Mouse (Mus musculus) intestine, embryonic 15.5 days (tissue): ENCODE results near the gene Ttll2. TPM values are rescaled to one million over a fixed set of nuclear protein-coding genes. Genes with fewer than 3 reads are reported as not detected.
"Not testable (repeated sequence)": the region's sequence is repeated elsewhere in the genome, so short reads cannot be mapped to it uniquely, and the experiment has no call there.

ENCODE experiments used
- ATAC-seq: fragments of 200-750 bp; cut with Nextera tagmentation; 2 replicates; pipeline ENCODE4 v1.8.0; 2017; ENCODE audit warnings: moderate TSS enrichment, moderate library complexity
- H3K27ac ChIP-seq: fragments of 300-500 bp; sonication (generic); 2 replicates; pipeline ENCODE4 v1.5.1; 2015; ENCODE audit warnings: mild to moderate bottlenecking, inconsistent platforms
- H3K27me3 ChIP-seq: fragments of 300-500 bp; sonication (generic); replicated peaks from 2 replicates; pipeline ENCODE4 v1.6.1; 2015; ENCODE audit warnings: inconsistent platforms
- H3K36me3 ChIP-seq: fragments of 300-500 bp; sonication (generic); 2 replicates; pipeline ENCODE4 v1.6.1; 2015; ENCODE audit warnings: inconsistent platforms
- H3K4me1 ChIP-seq: fragments of 300-500 bp; sonication (generic); replicated peaks from 2 replicates; pipeline ENCODE4 v1.6.1; 2015; ENCODE audit warnings: inconsistent platforms
- H3K4me2 ChIP-seq: fragments of 300-500 bp; sonication (generic); replicated peaks from 2 replicates; pipeline ENCODE4 v1.6.1; 2015; ENCODE audit warnings: mild to moderate bottlenecking, inconsistent platforms
- H3K4me3 ChIP-seq: fragments of 300-500 bp; sonication (generic); replicated peaks from 2 replicates; pipeline ENCODE4 v1.5.1; 2015; ENCODE audit warnings: inconsistent platforms
- H3K9ac ChIP-seq: fragments of 300-500 bp; sonication (generic); 2 replicates; pipeline ENCODE4 v1.6.1; 2015; ENCODE audit warnings: inconsistent platforms
- H3K9me3 ChIP-seq: fragments of 300-500 bp; sonication (generic); 2 replicates; pipeline ENCODE4 v1.6.1; 2016; ENCODE audit warnings: inconsistent platforms
- WGBS: fragments of 180-500 bp; shearing (Covaris S2); methylation state at CpG from one replicate; pipeline ENCODE4 v1.1.7; 2015; 5-methylcytosine and 5-hydroxymethylcytosine counted together
- polyA plus RNA-seq: library from polyadenylated mRNA; unstranded; fragments of >200 nt; fragmentation: Nextera tagmentation; extraction: Ambion mirVana; gene quantifications from 2 replicates; pipeline ENCODE4 v1.2.1, GENCODE M21; 2015

The Ttll2 gene
- not detected in 2 replicates for polyA plus RNA-seq

DNA sequence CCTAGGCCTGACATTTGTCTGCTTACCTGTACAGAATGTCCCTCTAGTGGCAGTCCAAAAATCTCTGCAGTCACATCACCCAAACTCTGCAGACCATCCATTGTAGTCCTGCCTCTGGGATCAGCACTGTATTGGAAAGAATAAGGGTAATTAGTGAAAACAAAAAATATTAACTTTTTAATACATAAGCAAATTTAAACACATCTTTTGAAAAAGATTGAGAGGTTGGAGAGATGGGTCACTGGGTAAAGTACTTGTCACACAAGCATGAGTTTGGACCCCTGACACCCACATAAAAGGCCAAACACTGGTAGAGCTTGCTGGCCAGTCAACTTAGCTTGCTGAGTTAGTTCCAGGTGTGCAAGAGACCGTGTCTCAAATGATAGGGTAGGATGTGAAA lies at the start of gene Ttll2:
Gene Ttll2 (minus strand): TSS at position 101 of the 400 bp plus-strand sequence.
- not testable (repeated sequence) for ATAC-seq

DNA sequence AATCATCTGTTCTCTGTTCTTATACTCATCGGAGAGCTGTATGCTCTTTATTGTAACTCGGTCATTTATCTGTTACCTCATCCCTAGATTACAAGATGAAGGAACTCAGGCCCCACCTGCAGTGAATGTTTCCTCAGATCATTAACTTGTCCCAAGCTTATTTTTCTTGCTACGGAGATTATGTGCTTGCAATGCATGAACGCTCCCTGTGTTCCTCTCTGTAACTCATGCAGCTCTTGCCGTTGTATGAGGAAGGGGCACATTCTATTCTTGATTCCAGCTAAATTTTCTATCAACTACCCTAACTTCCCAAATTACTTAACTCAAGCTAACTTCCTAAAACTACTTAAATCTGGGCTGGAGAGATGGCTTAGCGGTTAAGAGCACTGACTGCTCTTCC lies 47.3 kb upstream of the Ttll2 start:
- WGBS, result 67% methylated on average over 6 of the region's 6 CpGs
- H3K4me2 ChIP-seq, H3K36me3 ChIP-seq, ATAC-seq, H3K9ac ChIP-seq, H3K4me3 ChIP-seq, H3K27me3 ChIP-seq, H3K27ac ChIP-seq, H3K9me3 ChIP-seq, H3K4me1 ChIP-seq: not testable (repeated sequence)

More for the DNA sequence above, at the start of gene Ttll2:
- H3K27me3 ChIP-seq, H3K4me2 ChIP-seq, H3K4me1 ChIP-seq, H3K36me3 ChIP-seq, H3K9me3 ChIP-seq, H3K4me3 ChIP-seq, H3K9ac ChIP-seq, H3K27ac ChIP-seq: not testable (repeated sequence)
- WGBS, result 89% methylated on average over 1 of the region's 1 CpGs

DNA sequence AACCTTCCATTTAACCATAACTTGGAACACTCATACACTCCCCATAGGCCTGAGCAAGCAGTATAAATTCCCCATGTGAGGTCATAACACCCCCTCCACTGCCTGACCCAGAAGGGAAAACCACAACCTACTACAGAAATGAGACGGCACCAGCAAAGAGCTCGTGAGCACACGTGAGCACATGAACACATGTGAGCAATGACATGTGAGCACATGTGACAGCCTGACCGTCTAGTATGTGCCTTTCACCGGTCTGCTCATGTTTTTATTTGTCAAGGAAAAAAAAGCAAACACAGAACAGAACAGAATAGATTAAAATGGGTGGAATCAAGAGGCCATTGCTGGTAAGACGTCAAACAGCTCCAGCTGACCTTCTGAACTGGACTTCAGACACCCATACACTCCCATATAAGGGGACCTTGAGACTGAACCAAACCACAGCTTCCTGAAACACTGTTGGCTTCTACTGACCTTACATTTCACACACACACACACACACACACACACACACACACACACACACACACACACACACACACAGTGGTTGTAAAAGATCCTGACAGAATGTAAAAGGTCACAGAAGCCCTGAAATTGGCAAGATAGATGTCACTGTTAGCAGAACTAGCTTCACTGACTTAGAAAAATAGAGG lies 45.8 kb upstream of the Ttll2 start:
- not testable (repeated sequence) for ATAC-seq, H3K9ac ChIP-seq, H3K27me3 ChIP-seq, H3K4me2 ChIP-seq, H3K4me1 ChIP-seq, H3K36me3 ChIP-seq, H3K4me3 ChIP-seq, H3K9me3 ChIP-seq, H3K27ac ChIP-seq
- WGBS, result 76% methylated on average over 6 of the region's 6 CpGs

DNA sequence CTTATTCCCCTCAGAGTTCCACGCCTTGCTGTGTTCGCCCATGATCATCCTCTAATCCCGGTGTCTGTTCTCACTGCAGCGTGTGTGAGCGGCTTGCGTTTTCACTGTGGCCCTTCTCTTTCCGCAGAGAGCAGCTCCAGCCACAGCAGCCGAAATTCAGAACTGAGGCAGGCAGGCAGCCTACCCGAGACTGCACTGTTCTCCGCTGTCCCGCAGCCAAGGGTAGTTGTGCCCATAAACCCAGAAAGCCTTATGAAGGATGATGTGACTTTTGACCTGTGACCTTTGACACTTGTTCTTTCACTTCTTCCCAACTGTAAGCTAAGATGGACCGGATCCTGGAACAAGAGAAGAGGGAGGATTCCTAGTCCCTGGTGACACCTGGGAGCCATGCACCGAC lies 44.6 kb upstream of the Ttll2 start:
- not testable (repeated sequence) for H3K9ac ChIP-seq, H3K4me1 ChIP-seq, H3K4me3 ChIP-seq, H3K27me3 ChIP-seq, H3K27ac ChIP-seq, H3K36me3 ChIP-seq, H3K4me2 ChIP-seq, ATAC-seq, H3K9me3 ChIP-seq
- 71% methylated on average over 12 of the region's 13 CpGs for WGBS

DNA sequence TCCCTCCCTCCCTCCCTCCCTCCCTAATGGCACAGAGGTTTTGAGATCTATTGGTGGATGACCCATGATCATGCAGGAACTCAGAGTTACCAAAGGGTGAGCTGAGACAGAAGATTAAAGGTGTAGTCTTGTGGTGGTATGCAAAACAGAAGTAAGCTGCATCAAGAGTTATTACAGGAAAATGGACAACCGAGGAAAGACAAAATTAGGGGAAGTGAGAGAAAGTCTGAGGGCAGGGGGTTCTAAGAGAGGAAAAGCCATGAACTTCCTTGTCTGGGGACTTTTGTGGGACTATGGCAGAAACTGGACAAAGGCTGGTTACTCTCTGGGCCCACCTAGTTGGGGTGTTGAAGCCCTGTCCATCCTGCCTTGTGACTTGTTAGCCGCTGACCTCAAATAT lies 43.8 kb upstream of the Ttll2 start:
- H3K4me2 ChIP-seq, H3K4me1 ChIP-seq, H3K9me3 ChIP-seq, H3K27me3 ChIP-seq, ATAC-seq, H3K36me3 ChIP-seq, H3K4me3 ChIP-seq, H3K9ac ChIP-seq, H3K27ac ChIP-seq: not testable (repeated sequence)
- WGBS, result no CpG with 5 or more reads among the region's 2 CpGs

DNA sequence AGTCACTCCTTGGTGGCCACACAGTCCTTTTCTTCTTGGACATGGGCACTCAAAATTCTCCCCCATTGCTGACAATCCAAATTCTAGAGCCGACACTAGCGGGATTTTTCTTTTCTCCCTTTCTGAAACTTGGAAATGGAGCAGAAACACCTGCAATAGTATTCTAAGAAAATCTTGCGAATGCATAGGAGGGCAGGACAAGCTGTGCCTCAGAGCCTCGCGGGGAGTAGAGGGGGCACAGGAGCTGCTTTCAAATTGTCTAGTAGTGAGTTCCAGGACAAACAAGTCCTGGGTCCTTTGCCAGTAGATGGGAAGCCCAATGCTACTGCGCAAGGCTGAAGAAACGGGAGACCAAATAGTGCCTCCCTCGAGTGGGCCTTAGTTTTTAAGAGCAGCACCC lies 43.2 kb upstream of the Ttll2 start:
- WGBS, result 95% methylated on average over 8 of the region's 8 CpGs

DNA sequence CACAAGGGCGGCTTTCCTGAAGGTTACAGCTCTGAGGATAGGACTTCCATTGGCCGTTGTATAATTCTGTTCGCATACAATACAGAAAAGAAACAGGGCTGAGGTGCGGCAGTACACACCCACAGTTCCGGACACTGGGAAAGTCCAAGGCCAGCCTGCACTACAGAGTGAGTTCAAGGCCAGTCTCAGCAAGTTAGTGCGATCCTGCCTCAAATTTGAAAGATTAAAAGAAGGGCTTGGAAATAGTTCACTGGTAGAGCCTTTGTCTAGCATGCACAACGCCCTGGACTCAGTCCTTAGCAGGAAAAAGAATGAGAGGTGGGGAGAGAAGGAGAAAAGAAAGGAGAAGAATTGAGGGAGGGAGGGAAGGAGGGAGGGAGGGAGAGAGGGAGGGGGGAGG lies 42.6 kb upstream of the Ttll2 start:
- H3K27me3 ChIP-seq, H3K4me1 ChIP-seq, H3K9ac ChIP-seq, H3K4me3 ChIP-seq, H3K4me2 ChIP-seq, H3K36me3 ChIP-seq, ATAC-seq, H3K9me3 ChIP-seq, H3K27ac ChIP-seq: not testable (repeated sequence)
- WGBS, result 79% methylated on average over 7 of the region's 7 CpGs

More for the DNA sequence above, 43.2 kb upstream of the Ttll2 start:
- H3K4me2 ChIP-seq, H3K9me3 ChIP-seq, ATAC-seq, H3K4me1 ChIP-seq, H3K9ac ChIP-seq, H3K27me3 ChIP-seq, H3K36me3 ChIP-seq, H3K27ac ChIP-seq, H3K4me3 ChIP-seq: not testable (repeated sequence)

DNA sequence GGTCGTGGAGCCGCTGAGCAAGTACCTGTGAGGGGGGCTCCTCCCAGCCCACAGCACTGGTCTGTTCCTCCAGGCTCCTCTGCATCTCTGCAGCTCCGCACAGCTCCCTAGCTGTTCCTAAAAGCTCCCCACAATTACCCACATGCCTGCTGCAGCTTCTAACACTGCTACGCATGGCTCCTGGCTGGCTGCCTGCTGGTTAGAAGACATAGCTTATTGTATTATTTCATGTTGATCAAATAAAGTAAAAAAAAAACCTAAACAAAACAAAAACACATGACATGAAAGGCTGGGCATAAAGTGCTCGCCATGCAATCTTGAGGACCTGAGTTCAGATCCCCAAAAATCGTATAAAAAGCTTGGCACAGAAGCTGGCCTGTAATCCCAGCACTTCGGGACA lies 37.4 kb upstream of the Ttll2 start:
- not testable (repeated sequence) for H3K4me3 ChIP-seq, H3K4me1 ChIP-seq, H3K9ac ChIP-seq, H3K4me2 ChIP-seq, H3K27me3 ChIP-seq, ATAC-seq, H3K9me3 ChIP-seq, H3K36me3 ChIP-seq, H3K27ac ChIP-seq
- WGBS, result 70% methylated on average over 7 of the region's 7 CpGs

DNA sequence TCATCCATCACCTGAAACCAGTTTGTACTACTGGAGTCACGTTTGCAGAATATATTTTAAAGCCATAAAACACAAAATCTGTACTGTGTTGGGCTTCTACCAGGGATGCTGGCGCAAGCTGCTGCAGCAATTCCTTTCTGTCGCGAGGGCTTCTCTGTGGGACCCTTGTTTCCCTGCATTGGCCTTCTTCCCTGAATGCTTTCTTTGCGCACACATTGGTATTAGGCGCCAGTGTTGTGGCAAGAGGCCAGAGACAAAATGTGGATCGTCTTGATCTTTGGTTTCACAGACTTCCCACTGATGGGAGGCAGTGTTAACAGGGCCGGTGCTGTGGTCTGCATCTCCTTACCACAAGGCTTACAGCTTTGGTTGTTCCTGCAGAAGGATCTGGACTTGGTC lies 36.5 kb upstream of the Ttll2 start:
- not testable (repeated sequence) for H3K4me3 ChIP-seq, H3K36me3 ChIP-seq, H3K27me3 ChIP-seq, H3K4me2 ChIP-seq, H3K4me1 ChIP-seq, H3K9ac ChIP-seq, H3K27ac ChIP-seq, H3K9me3 ChIP-seq, ATAC-seq
- WGBS, result 72% methylated on average over 8 of the region's 8 CpGs

DNA sequence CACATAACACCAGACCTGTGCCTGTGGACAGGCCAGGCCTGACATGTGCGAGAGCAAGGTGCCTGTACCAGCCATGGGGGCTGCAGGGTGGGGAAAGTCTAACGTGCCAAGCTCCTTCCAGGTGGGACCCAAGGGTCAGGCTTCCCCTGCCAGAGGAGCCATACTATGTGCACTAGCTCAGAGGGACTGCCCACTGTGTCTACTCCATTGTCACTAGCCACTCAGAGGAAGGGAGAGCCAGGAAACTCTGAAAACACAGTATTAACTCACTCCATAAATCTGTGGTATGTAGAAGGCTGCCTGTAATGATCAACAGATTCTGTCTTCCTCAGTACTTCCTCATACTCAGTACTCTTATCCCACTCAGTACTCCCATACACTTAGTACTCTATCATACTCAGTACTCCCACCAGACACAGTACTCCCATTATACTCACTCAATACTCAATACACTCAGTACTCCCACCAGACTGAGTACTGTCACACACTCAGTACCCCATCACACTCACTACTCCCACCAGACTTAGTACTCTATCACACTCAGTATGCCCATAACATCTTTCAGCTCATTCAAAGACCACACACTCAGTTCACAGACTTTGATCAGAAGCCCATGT lies 36.0 kb upstream of the Ttll2 start:
- H3K4me2 ChIP-seq, H3K36me3 ChIP-seq, H3K27ac ChIP-seq, H3K4me3 ChIP-seq, H3K4me1 ChIP-seq, H3K27me3 ChIP-seq, ATAC-seq, H3K9me3 ChIP-seq, H3K9ac ChIP-seq: not testable (repeated sequence)
- WGBS, result no CpG with 5 or more reads among the region's 2 CpGs

DNA sequence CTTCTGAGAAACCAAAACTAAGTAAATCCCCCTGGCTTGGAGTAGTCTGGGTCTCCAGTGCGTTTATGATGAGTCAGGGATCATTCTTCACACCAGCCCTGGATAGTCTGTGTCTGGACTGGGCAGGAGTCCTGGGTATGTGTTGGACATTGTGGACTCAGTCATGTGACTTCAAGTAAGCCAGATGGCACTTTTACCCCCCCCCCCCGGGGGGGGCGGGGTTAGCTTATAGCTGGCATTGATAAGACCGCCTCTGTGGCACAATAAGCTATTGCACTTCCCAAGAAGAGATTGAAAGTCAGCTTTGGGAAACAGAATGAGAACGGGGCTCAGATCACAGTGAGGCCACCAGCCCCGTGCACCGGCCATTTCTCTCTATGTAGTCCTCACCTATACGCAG lies 33.5 kb upstream of the Ttll2 start:
- WGBS, result 71% methylated on average over 8 of the region's 8 CpGs
- not testable (repeated sequence) for H3K4me3 ChIP-seq, H3K4me1 ChIP-seq

DNA sequence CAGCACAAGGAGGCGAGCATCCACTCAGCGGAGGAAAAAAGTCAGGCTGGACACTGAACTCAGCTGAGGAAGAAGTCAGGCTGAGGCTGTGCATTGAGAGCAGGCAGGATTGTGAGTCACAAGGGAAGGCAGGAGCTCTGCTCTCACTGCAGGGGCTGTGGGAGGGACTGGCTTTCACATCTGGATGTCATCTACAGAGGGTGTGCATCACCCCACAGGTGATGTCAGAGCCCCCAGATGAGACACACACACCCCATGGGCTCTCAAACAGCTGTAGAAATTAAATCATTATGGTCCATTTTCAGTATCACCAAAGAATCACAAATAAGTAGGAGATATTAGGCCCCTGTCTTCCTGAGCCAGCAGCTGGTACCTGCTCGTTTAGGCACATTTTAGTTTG lies 32.9 kb upstream of the Ttll2 start, which contains the start of gene Unc93a2:
Gene Unc93a2 (minus strand): TSS at position 101 of the 400 bp plus-strand sequence.
- not testable (repeated sequence) for H3K36me3 ChIP-seq, H3K27me3 ChIP-seq, H3K4me3 ChIP-seq, H3K9ac ChIP-seq, H3K4me1 ChIP-seq, H3K27ac ChIP-seq, ATAC-seq, H3K9me3 ChIP-seq, H3K4me2 ChIP-seq
- 70% methylated on average over 3 of the region's 3 CpGs for WGBS

More for the DNA sequence above, 33.5 kb upstream of the Ttll2 start:
- not testable (repeated sequence) for H3K9me3 ChIP-seq, H3K9ac ChIP-seq, H3K27me3 ChIP-seq, ATAC-seq, H3K4me2 ChIP-seq, H3K27ac ChIP-seq, H3K36me3 ChIP-seq
